Mouse (Mus musculus) megakaryocyte-erythroid progenitor cell, adult 5-6 weeks (primary cell): Measurements from ENCODE around the gene Prr5l. TPM values are rescaled to one million over a fixed set of nuclear protein-coding genes. Genes with fewer than 3 reads are reported as not detected.

Source experiments
- ATAC-seq: replicated peaks from 2 replicates; pipeline ENCODE4 v1.8.0; 2016; ENCODE audit warnings: mild to moderate bottlenecking, inconsistent platforms; ENCODE audit not compliant: severe bottlenecking, poor library complexity, low FRiP score, low TSS enrichment
- total RNA-seq, 2 experiments: library from RNA; stranded (forward) in 1 of 2; stranded (reverse) in 1 of 2; fragments of 200-1000, 215-1000 nt in 1 of 2; fragments of >200 nt in 1 of 2; fragmentation: Nextera tagmentation in 1 of 2; gene quantifications; 2 replicates each; pipeline ENCODE4 v1.2.3; 2014 to 2017

Gene Prr5l
- total RNA-seq, 2 experiments from 2014 or later: 0.47 to 2.2 TPM

- ATAC-seq: no peak
Measured at GRCm38 (mm10) chr2:101690252-101690827, 192.5 kb downstream of the Prr5l start.

DNA sequence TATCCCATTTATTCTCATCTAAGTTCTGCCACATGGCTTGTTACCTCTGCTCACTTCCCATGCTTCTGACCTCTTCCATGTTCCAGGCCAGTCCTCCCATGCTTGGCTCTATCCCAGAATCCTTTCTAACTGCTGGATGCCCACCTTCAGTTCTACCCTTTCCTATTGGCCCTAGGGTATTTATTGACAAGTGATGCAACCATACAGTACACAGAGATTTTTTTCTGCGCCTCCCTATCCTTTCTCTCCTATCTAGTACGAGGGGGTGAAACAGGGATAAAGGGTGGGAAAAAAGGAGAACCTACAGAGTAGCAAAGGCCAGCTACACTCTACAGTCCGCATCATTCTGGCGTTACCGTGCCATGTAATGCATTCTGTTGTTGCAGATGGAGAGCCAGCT lies 194.8 kb downstream of the Prr5l start:
- ATAC-seq: no peak

GRCm38 (mm10) chr2:101684421-101684820 lies 198.4 kb downstream of the Prr5l start:
- no peak for ATAC-seq

DNA sequence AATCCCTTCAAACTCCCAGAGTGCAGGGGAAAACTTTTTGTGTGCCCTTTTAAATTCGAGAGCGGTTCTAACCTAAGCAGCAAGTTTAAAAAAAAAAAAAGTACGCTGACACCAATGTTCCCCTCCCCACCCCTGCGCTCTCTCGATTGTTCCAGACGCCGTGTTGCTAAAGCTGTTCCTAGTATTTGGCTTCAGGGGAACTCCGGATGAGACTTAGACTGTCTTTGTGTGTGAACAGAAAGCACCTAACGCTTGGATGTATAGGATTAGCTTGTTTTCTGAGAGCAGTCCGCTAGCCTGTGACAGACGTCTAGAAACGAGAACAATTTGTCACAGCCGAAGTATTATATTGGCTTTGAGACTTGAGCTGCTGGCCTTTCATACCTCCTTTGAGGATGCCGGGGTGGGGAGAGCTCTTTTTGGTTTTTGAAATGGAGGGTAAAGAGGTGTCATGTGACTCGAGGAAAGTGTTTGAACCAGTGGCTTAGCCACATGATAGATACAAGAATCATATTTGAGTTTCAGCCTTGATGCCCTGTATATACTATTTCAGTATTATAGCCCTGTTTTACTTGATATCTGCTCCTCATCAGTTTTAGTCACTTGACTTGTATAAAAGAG lies 203.6 kb downstream of the Prr5l start:
- no peak for ATAC-seq

- peak; percentile 98 for ATAC-seq
Measured at GRCm38 (mm10) chr2:101678236-101679021, 204.4 kb downstream of the Prr5l start, which contains the start of gene Traf6. Traf6 (plus strand) TSS chr2:101678429.

GRCm38 (mm10) chr2:101673547-101673946 lies 209.3 kb downstream of the Prr5l start:
- no peak for ATAC-seq

GRCm38 (mm10) chr2:101668751-101669150 lies 214.1 kb downstream of the Prr5l start:
- ATAC-seq: no peak

DNA sequence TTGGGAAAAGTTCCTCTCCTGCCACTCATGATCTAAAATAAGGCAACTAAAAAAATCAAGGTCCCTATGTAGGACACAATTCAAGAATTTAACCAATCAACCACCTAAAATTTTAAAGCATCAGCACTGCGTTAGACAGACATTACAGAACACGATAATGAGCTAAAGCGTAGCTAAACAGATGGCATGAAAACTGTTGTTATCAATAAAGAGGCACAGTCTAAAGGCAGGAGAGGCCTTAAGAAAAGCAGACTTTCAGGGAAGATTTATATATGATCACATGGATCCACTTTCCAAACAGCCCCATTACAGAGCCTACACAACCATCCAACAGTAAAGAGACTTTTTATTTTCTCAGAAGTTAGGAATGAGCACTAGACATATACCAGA lies 217.1 kb downstream of the Prr5l start:
- ATAC-seq: no peak

GRCm38 (mm10) chr2:101665058-101665702 lies 217.6 kb downstream of the Prr5l start:
- peak; percentile 99 for ATAC-seq

Other genes starting within 250 kb of the Prr5l start
- gene Rag1, start 233.5 kb downstream of the Prr5l start, total RNA-seq (2014; fragmentation: Nextera tagmentation): 0.99 and 2.2 TPM in 2 replicates
- 0.23 and 1.1 TPM in 2 replicates for gene Rag1, start 233.5 kb downstream of the Prr5l start, total RNA-seq (2017)
- 13.1 and 34.1 TPM in 2 replicates for gene B230118H07Rik, start 233.5 kb downstream of the Prr5l start, total RNA-seq (2014; fragmentation: Nextera tagmentation)
- gene B230118H07Rik, start 233.5 kb downstream of the Prr5l start, total RNA-seq (2017): 45.4 and 76.2 TPM in 2 replicates
- 18.3 and 26.1 TPM in 2 replicates for gene Traf6, start 204.6 kb downstream of the Prr5l start, total RNA-seq (2014; fragmentation: Nextera tagmentation)
- 13.9 and 15.3 TPM in 2 replicates for gene Traf6, start 204.6 kb downstream of the Prr5l start, total RNA-seq (2017)
- gene Commd9, start 3.2 kb upstream of the Prr5l start, total RNA-seq (2014; fragmentation: Nextera tagmentation): 16.2 and 20.5 TPM in 2 replicates
- gene Commd9, start 3.2 kb upstream of the Prr5l start, total RNA-seq (2017): 16.0 and 34.9 TPM in 2 replicates